Mouse (Mus musculus) urinary bladder, postnatal 10 days (tissue): Measurements from ENCODE around the gene Bckdha.

Experiments used
- DNase-seq: peaks from one replicate; pipeline ENCODE4 v3.0.0; 2022; ENCODE audit warnings: low spot score

Bckdha gene

GRCm38 (mm10) chr7:25658657-25659472 is at the start of gene Bckdha, which contains the start of gene Exosc5:
Bckdha (minus strand) TSS chr7:25658981.
Exosc5 (plus strand) TSS chr7:25659164.
- DNase-seq = peak; percentile 95

DNA sequence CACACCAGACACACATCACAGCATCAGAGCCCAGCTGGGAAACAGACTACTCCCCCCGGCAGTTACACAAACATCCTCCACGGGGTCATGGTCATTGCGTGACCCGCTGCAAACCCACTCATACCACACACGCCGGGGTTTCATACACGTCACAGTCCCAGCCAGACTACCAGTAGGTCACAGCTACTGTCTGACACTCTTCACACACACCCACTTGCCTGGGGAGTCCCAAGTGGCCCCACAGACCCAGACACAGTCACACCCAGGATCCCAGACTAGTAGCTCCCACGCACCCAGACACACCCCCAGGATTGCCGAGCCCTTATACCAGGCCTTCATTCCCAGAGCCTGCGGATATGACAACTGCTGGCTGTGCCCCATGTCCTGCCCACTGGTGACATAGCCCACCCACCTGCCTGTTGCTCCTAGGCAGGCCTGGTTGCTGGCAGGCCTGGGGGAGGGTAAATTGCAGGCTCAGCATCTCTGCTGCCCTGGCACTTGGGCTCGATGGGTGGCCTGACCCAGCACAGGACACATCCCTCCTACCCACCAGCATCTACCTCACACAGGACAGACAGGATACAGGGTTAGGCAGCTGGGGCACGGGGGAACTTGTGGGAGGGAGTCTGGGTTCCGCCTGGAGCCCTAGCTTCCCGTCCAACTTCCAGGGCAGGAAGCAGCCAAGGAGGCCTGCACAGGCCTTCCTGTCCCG is 49.0 kb upstream of the Bckdha start:
- DNase-seq = no peak

DNA sequence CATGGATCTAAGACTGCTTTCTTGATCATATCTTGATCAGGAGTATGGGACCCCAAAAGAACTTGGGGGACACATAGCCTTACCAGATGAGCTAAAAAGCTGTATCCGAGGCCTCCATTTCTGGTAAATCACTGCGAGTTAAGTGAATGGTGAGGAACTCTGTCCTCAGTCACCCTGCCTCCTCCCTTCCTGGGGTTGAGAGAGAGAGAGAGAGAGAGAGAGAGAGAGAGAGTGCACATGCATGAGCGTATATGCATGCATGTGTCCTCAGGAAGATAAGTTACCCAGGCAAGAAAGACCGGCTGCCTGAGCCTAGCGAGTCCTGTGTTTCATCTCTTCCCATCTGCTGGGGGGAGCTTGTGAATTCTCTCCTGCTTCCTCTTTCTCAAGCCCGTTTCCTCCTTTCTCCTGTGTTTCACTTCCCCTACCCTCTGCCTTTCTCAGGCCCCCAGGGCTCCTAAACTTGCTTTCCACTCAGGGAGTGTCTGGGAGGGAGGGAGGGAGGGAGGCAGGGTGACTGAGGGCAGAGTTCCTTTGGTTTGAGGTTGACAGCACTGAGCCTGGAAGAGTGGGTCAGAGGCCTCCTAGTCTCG is 47.9 kb upstream of the Bckdha start:
- no peak for DNase-seq

GRCm38 (mm10) chr7:25705801-25706251 is 47.0 kb upstream of the Bckdha start:
- no peak for DNase-seq

- no peak for DNase-seq
These were observed 46.1 kb upstream of the Bckdha start for GRCm38 (mm10) chr7:25704716-25705364.

DNA sequence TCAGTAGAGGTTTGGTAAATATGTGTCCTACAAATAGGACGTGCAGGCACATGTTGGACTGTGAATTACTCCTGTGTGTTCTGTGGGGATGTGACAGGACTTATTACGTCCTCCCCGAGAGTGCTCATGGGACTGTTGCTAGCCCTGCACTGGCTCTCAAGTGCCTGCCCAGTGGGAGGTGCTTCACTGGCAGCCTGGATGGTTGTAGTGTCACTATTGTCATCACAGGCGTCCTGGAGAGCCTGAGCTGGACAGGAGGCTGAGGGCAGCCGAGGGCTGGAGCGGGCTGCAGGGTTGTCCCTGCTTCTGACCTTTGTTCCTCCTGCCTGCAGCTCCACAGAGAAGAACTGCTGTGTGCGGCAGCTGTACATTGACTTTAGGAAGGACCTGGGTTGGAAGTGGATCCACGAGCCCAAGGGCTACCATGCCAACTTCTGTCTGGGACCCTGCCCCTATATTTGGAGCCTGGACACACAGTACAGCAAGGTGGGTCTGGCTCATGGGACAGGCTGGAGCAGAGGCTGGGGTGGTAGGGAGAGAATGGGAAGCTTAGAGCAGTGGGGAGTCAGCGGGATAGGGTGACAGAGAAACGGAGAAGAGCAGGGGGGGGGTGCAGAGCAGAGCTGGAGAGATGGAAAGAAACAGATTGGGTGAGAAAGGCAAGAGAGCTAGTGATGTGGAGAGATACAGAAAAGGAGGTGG is 45.2 kb upstream of the Bckdha start:
- no peak for DNase-seq

DNA sequence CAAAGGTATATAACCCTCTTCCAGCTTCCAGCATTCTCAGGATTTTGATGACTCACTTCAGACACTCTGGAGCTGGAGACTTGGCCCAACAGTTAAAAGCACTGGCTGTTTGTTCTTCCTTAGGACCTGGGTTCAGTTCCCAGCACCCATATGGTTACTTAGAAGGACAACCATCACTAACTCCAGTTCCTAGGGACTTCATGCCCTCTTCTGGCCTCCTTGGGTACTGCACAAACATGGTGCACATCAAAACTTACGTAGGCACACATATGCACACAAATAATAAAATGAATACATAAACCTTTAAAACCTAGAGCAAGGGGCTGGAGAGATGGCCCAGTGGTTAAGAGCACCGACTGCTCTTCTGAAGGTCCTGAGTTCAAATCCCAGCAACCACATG is 43.6 kb upstream of the Bckdha start:
- DNase-seq = no peak

DNA sequence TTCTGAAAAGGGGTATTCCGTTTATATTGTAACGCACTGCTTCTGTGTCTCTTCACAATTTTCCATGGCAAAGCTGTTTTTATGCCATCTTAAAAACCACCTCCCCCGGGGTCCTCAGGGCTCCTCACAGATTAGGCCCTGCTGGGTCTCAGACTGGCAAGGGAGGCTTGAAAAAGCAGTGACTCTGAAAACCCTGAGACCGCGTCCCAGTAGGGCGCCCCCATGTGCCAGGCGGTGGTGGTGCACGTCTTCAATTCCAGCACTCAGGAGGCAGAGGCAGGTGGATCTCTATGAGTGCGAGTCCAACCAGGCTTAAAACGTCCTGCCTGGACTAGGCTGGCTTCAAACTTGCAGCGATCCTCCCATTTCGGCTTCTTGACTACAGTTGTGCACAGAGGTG is 42.0 kb upstream of the Bckdha start:
- DNase-seq = no peak

GRCm38 (mm10) chr7:25699851-25700250 is 41.1 kb upstream of the Bckdha start:
- DNase-seq = no peak

- no peak for DNase-seq
These were observed 35.3 kb upstream of the Bckdha start for GRCm38 (mm10) chr7:25694104-25694503.

DNA sequence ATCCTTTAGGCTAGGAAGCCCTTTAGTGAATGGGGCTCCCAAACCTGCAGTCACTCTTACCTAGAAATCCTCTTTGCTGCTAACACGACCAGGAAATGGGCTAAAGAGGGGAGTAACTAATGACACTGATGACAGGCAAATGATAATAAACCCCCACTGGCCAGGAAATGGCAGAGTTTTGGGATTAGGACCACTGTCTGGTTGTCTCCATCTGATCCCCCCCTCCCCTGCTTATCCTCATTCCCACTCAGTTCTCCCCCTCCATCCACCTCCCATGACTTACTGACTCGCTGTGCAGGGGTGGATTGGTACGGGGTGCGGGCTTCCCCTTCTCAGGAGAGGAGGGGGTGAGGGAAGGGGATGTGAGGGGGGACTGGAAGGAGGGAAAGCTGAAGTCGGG is 31.3 kb upstream of the Bckdha start:
- no peak for DNase-seq

- DNase-seq = no peak
These were observed 30.8 kb upstream of the Bckdha start for GRCm38 (mm10) chr7:25689603-25690021.

GRCm38 (mm10) chr7:25688810-25689586 is 30.2 kb upstream of the Bckdha start:
- DNase-seq = no peak

- no peak for DNase-seq
These were observed 29.1 kb upstream of the Bckdha start for GRCm38 (mm10) chr7:25687811-25688401.

DNA sequence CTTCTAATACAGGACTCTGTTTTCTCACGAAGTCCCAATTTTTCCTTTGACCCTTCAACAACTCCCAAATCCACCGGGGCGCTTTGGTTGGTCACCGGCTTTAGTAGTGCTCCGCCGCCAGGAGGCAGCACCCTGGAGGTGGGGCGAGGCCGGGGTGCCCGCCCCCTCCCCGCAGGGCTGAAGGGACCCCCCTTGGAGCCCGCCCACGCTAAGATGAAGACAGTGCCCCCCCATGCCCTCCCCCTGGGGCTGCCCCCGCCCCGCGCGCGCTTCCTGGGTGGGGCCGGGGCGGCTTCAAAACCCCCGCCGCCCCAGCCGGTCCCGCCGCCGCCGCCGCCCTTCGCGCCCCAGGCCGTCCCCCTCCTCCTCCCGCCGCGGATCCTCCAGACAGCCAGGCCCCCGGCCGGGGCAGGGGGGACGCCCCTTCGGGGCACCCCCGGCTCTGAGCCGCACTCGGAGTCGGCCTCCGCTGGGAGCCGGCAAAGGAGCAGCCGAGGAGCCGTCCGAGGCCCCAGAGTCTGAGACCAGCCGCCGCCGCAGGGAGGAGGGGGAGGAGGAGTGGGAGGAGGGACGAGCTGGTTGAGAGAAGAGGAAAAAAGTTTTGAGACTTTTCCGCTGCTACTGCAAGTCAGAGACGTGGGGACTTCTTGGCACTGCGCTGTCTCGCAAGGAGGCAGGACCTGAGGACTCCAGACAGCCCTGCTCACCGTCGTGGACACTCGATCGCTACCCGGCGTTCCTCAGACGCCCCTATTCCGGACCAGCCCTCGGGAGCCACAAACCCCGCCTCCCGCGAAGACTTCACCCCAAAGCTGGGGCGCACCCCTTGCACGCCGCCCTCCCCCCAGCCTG is 28.1 kb upstream of the Bckdha start, which contains the start of gene Tgfb1:
Gene Tgfb1, plus strand, starts transcription at position 323 of the 852 bp plus-strand sequence.
- peak; percentile 45 for DNase-seq

DNA sequence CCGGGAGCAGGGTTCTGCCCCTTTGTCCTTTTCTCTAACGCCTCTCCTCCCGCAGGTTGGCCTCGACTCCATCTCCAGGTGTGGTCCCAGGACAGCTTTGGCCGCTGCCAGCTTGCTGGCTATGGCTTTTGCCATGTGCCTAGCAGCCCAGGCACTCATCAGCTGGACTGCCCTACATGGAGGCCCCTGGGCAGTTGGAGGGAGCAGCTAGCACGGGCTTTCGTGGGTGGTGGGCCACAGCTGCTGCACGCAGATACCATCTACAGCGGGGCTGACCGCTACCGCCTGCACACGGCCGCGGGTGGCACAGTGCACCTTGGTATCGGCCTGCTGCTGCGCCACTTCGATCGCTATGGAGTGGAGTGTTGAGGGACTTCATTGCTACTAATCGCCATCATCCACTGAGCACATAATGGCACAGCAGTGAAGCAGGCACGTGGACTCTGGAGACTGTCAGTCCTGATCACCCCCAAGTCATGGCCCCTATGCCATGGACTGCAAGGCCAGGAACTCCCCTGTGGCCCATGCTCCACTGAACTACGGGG is 27.2 kb upstream of the Bckdha start:
- DNase-seq = no peak

DNA sequence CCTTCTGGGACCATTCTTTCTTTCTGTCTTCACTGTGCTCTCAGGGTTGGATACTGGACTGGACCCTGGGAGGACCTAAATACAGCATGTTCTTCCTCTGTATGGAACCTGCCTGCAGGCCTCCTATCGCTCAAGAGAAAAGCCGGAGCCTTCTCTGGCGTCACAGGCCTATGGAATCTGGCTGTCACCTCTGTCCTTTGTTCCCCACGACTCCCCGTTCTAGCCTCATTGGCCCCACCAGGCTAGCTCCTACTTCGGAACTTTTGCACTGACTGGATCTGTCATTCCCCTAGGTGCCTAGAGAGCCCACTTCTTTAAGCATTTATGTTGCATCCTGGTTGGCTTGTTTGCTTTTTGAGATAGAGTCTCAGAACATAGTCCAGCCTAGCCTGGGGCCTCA is 25.9 kb upstream of the Bckdha start:
- no peak for DNase-seq

DNA sequence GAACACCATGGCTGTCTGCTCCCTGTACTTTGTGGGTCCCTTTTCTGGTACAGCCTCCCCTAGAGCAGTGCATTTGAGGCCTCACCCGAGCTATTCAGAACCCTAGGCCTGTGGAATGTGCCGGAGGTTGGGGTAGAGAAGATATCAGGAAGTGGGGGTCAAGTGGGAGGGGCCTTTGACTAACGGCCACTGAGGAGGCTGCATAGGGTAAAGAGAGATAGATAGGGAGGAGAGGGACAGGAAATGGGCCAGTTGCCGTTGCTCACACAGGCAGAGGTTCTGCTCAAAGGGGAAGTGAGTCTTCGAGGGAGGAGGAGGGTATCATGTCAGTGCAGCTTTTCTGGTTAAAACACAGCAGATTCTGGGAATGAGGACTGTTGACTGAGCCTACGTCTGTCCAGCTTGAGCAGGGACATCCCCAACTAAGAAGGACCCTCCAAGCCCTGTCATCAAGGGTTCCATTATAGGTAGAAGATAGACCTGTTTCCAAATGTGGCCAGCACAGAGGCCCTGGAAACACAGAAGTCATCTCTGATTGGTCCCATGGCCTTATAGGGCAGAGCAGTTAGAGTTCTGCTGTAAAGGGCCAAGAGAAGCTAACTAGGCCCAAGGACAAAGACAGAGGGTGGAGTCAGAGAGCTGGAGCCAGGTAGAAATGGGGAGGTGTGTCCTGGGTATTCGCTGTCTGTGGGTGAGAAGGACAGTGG is 24.8 kb upstream of the Bckdha start:
- DNase-seq = no peak
